ENCODE assay signal across 10 mouse cellular contexts in the genomic region with DNA sequence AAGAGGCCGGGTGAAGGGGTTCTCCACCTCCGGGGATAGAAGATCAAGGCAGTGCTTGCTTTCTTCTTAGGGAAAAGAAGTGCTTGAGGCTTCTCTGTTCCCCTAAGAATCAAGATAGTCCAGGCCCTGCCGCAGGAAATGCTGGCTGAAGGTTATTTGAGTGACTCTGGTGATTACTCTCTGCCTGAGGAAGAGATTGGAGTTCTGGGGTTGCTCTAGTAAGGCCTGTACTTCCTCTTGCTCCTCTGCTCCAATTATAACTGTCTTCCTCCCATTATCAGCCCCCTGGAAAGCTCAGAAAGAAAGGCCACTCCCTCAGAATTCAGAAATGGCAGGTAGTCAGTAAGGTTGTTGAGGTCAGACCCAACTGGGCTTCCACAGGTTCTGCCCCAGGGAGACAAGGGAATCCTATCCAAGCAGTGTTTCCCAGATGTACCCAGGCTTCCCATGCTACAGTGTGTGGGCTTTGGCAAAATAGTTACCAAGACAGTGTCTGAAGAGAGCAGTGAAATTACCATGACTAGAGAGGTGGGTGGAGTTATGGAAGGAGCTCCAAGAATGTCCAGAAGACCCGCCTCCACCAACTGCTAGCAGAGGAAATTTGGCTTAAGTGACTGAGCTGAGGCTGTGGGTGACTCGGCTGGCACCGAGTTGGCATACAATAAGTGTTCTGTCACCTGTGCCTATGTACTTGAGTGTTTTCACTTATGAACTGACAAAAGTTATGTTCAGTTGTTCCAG. TPM values are rescaled to one million over a fixed set of nuclear protein-coding genes. Genes with fewer than 3 reads are reported as not detected.
DNase-seq lines count a peak whose midpoint lies in the region; ATAC-seq and TF ChIP-seq lines count a peak whose summit lies in the region.
"Had no signal": no experiment of that assay in that cellular context is flagged by ENCODE, and none has a peak within 500 bp of the region (broad histone marks: within the 10 kb centered on the region; RNA-seq: fewer than 3 reads in every experiment).

No protein-coding gene starts in this region.

- no peak overlapping the region for H3K4me2 ChIP-seq in kidney, embryonic 16.5 days (replicated peaks; ENCODE audit: low read depth, low read length)
- peak overlapping the region; percentile 78 for H3K4me2 ChIP-seq in myocyte (ENCODE audit: low read depth)
- H3K4me2 ChIP-seq: embryonic facial prominence, embryonic 13.5 days had no signal

- peak overlapping the region; percentile 68 for H3K27ac ChIP-seq in gastrocnemius, adult 2 months
- no peak overlapping the region for H3K27ac ChIP-seq in kidney, embryonic 16.5 days (ENCODE audit: low read length)
- H3K27ac ChIP-seq: embryonic facial prominence, embryonic 13.5 days had no signal

- ATAC-seq in kidney, embryonic 16.5 days (ENCODE audit: low FRiP score, low TSS enrichment), result peak; percentile 50; the same call in 1 of the 2 replicates
- ATAC-seq: hindbrain, embryonic 16.5 days had no signal

- H3K9me3 ChIP-seq in kidney, embryonic 16.5 days (ENCODE audit: low read length), result no peaks in the 10 kb centered on the region
- H3K9me3 ChIP-seq: embryonic facial prominence, embryonic 13.5 days had no signal

- no peak overlapping the region for H3K9ac ChIP-seq in kidney, embryonic 16.5 days (replicated peaks; ENCODE audit: low read length)
- H3K9ac ChIP-seq: embryonic facial prominence, embryonic 13.5 days had no signal

- no peak for TF ChIP-seq POLR2A in myocyte (IDR thresholded peaks at IDR 0.05; ENCODE audit: insufficient read length, low read depth)

- H3K27me3 ChIP-seq in kidney, embryonic 16.5 days (ENCODE audit: insufficient read depth, low read length), result no peaks in the 10 kb centered on the region; the same call in 1 of the 2 replicates
- no peaks in the 10 kb centered on the region for H3K27me3 ChIP-seq in myocyte (ENCODE audit: control insufficient read depth, insufficient read depth, insufficient read length)

- peaks cover 83% of the 10 kb centered on the region for H3K79me2 ChIP-seq in myocyte (ENCODE audit: control insufficient read depth, insufficient read depth)

- intact Hi-C loops in gastrocnemius, adult 2 months (cut with DNase I), result loop anchor here (5.0 kb wide), 2 partner anchors 113 to 178 kb away; a partner anchor contains a TSS

- TF ChIP-seq CTCF in gastrocnemius, adult 2 months (IDR thresholded peaks at IDR 0.05), result no peak

- no peak overlapping the region for H3K4me3 ChIP-seq in gastrocnemius, adult 2 months
- no peak overlapping the region for H3K4me3 ChIP-seq in kidney, embryonic 16.5 days (ENCODE audit: low read length)
- H3K4me3 ChIP-seq in myocyte, result no peak overlapping the region
- H3K4me3 ChIP-seq: embryonic facial prominence, embryonic 13.5 days had no signal

- H3K4me1 ChIP-seq in kidney, embryonic 16.5 days (ENCODE audit: insufficient read depth, low read length), result peaks cover 8% of the 10 kb centered on the region; the same call in 1 of the 2 replicates
- H3K4me1 ChIP-seq: embryonic facial prominence, embryonic 13.5 days had no signal

- H3ac ChIP-seq in myocyte (ENCODE audit: control insufficient read depth, insufficient read length), result no peak overlapping the region

- WGBS in kidney, embryonic 16.5 days, result 63% methylated on average over 6 of the region's 6 CpGs

- no peak for DNase-seq in gastrocnemius, adult 2 months
- DNase-seq in gastrocnemius, adult 8-10 months (ENCODE audit: low spot score in 2 of 2), result no peak
- peak; percentile 5 to 41 for DNase-seq in right cerebral cortex, postnatal 36 days (ENCODE audit: low spot score in 2 of 2)
- no peak for DNase-seq in right cerebral cortex, postnatal 14 days
- no peak for DNase-seq in gastrocnemius, postnatal 10 days
- DNase-seq in gastrocnemius, postnatal 25 days, result no peak

- no peaks in the 10 kb centered on the region for H3K36me3 ChIP-seq in kidney, embryonic 16.5 days (ENCODE audit: insufficient read depth, low read length)
- H3K36me3 ChIP-seq in myocyte (ENCODE audit: control insufficient read depth, insufficient read depth), result peaks cover 14% of the 10 kb centered on the region
- H3K36me3 ChIP-seq: embryonic facial prominence, embryonic 13.5 days had no signal

TF ChIP-seq in myocyte, 11 proteins besides CTCF, POLR2A, EP300 and RAD21:
- no peak for TF ChIP-seq REST (IDR thresholded peaks at IDR 0.05; ENCODE audit: insufficient read depth, insufficient read length)
- TF ChIP-seq MYOG (IDR thresholded peaks at IDR 0.05; ENCODE audit: control insufficient read depth in 1 of 3, insufficient read depth in 1 of 3, insufficient read length in 2 of 3, low read depth in 2 of 3), result peak in 1 of 3 experiments; percentile 40
- no peak for TF ChIP-seq CEBPB (IDR thresholded peaks at IDR 0.05; ENCODE audit: insufficient read depth, poor library complexity, severe bottlenecking)
- no peak for TF ChIP-seq POLR2AphosphoS2 (IDR thresholded peaks at IDR 0.05; ENCODE audit: insufficient read length, low read depth)
- no peak for TF ChIP-seq E2F4 (IDR thresholded peaks at IDR 0.05; ENCODE audit: insufficient read depth)
- TF ChIP-seq USF1 (IDR thresholded peaks at IDR 0.05; ENCODE audit: low read depth), result no peak
- TF ChIP-seq TCF3 (IDR thresholded peaks at IDR 0.05; ENCODE audit: insufficient read length, low read depth), result no peak
- TF ChIP-seq MYOD1 (IDR thresholded peaks at IDR 0.05; ENCODE audit: control insufficient read depth in 1 of 3, insufficient read length in 2 of 3, low read depth in 2 of 3), result peak in 1 of 3 experiments; percentile 37
- TF ChIP-seq TCF12 (IDR thresholded peaks at IDR 0.05; ENCODE audit: insufficient read depth, poor library complexity, severe bottlenecking), result no peak
TF ChIP-seq in myocyte: peak in this region for 2.

RNA-seq across cellular contexts. Expression of a gene that starts 39.2 kb away (rescaled TPM):
- 10 to 100 TPM; 23.3 to 33.8 TPM for total RNA-seq in gastrocnemius, adult 2 months (2021)
- total RNA-seq in gastrocnemius, adult 8-10 months (2022), result 10 to 100 TPM; 16.0 to 22.6 (median 18.5) TPM
- 140 and 149 TPM in 2 replicates for polyA plus RNA-seq in kidney, embryonic 16.5 days (2015; fragmentation: Nextera tagmentation; extraction: Ambion mirVana)
- polyA plus RNA-seq in myocyte (2012; fragmentation: generic; extraction: Trizol), result 254 TPM
- total RNA-seq in gastrocnemius, postnatal 10 days (2021), result 10 to 100 TPM; 71.3 to 87.2 TPM
- 10 to 100 TPM; 31.4 to 38.2 TPM for total RNA-seq in gastrocnemius, postnatal 25 days (2021)

Comparison
In these comparisons a context has a peak if more than half of its experiments do, and no peak if none do; other contexts are left out.
1. DNase-seq: peak in right cerebral cortex, postnatal 36 days (2 of 2); none in gastrocnemius, adult 2 months (single experiment), gastrocnemius, adult 8-10 months (0 of 2), right cerebral cortex, postnatal 14 days (single experiment), gastrocnemius, postnatal 10 days (single experiment) and gastrocnemius, postnatal 25 days (single experiment).